7 mouse cellular contexts compared by ENCODE assay signal in genomic region chrX:95445866-95446265, GRCm38 (mm10). TPM values are rescaled to one million over a fixed set of nuclear protein-coding genes. Genes with fewer than 3 reads are reported as not detected.
DNase-seq lines count a peak whose midpoint lies in the region; ATAC-seq lines count a peak whose summit lies in the region.

No protein-coding gene starts in this region.

- H3K27me3 ChIP-seq in lung, embryonic 16.5 days (ENCODE audit: control insufficient read depth, insufficient read depth, low read depth, low read length) = no peaks in the 10 kb centered on the region
- no peaks in the 10 kb centered on the region for H3K27me3 ChIP-seq in midbrain, embryonic 14.5 days (ENCODE audit: control insufficient read depth, insufficient read depth, low read length)

- H3K9ac ChIP-seq in lung, embryonic 16.5 days (ENCODE audit: low read length) = no peak overlapping the region
- no peak overlapping the region for H3K9ac ChIP-seq in midbrain, embryonic 14.5 days (replicated peaks; ENCODE audit: low read length)

- no peaks in the 10 kb centered on the region for H3K36me3 ChIP-seq in lung, embryonic 16.5 days (ENCODE audit: control insufficient read depth, insufficient read depth, low read length)
- no peaks in the 10 kb centered on the region for H3K36me3 ChIP-seq in midbrain, embryonic 14.5 days (ENCODE audit: control insufficient read depth, insufficient read depth, low read length)

- no peak overlapping the region for H3K4me3 ChIP-seq in lung, embryonic 16.5 days (ENCODE audit: low read length)
- no peak overlapping the region for H3K4me3 ChIP-seq in midbrain, embryonic 14.5 days (replicated peaks; ENCODE audit: low read depth, low read length)

- peak overlapping the region; percentile 55 for H3K27ac ChIP-seq in lung, embryonic 16.5 days (ENCODE audit: low read length)
- no peak overlapping the region for H3K27ac ChIP-seq in midbrain, embryonic 14.5 days (replicated peaks; ENCODE audit: low read depth, low read length)

- 0 out of 2 replicates have a peak, but pooled peaks cover 3% of the 10 kb centered on the region for H3K4me1 ChIP-seq in lung, embryonic 16.5 days (replicated peaks; ENCODE audit: control insufficient read depth, insufficient read depth, low read length)
- 0 out of 2 replicates have a peak, but pooled peaks cover 3% of the 10 kb centered on the region for H3K4me1 ChIP-seq in midbrain, embryonic 14.5 days (ENCODE audit: control insufficient read depth, insufficient read depth, low read length)

- ATAC-seq in lung, embryonic 16.5 days (ENCODE audit: low read depth) = peak; percentile 24
- ATAC-seq in midbrain, embryonic 14.5 days (ENCODE audit: low FRiP score, low TSS enrichment) = no peak

- H3K9me3 ChIP-seq in lung, embryonic 16.5 days (ENCODE audit: control insufficient read depth, low read length) = no peaks in the 10 kb centered on the region
- H3K9me3 ChIP-seq in midbrain, embryonic 14.5 days (ENCODE audit: control insufficient read depth, low read length) = no peaks in the 10 kb centered on the region

- no peak overlapping the region for H3K4me2 ChIP-seq in lung, embryonic 16.5 days (ENCODE audit: low read depth, low read length)
- H3K4me2 ChIP-seq in midbrain, embryonic 14.5 days (ENCODE audit: low read length) = no peak overlapping the region

- peak; percentile 55 for DNase-seq in urinary bladder, postnatal 25 days (ENCODE audit: low spot score)
- DNase-seq in urinary bladder, postnatal 4 days (ENCODE audit: low spot score in 2 of 2) = no peak
- DNase-seq in kidney, adult 9 months = peak; percentile 80
- DNase-seq in left cerebral cortex, adult 8-10 months (ENCODE audit: low spot score in 2 of 2) = no peak
- no peak for DNase-seq in spleen, postnatal 14 days (ENCODE audit: low spot score in 2 of 2)
- no peak for DNase-seq in midbrain, embryonic 14.5 days

- 53% methylated on average over 2 of the region's 2 CpGs for WGBS in lung, embryonic 16.5 days
- 77% methylated on average over 2 of the region's 2 CpGs for WGBS in midbrain, embryonic 14.5 days

RNA-seq across cellular contexts. Expression of gene Amer1, which starts 1.2 kb away (rescaled TPM):
- 11.3 and 11.4 TPM in 2 replicates for polyA plus RNA-seq in lung, embryonic 16.5 days (2015; fragmentation: Nextera tagmentation; extraction: Ambion mirVana)
- 1 to 10 TPM; 5.5 to 7.2 (median 5.9) TPM for total RNA-seq in left cerebral cortex, adult 8-10 months (2022)
- 11.1 and 11.8 TPM in 2 replicates for polyA plus RNA-seq in midbrain, embryonic 14.5 days (2014; fragmentation: Nextera tagmentation; extraction: Ambion mirVana)

Comparison
In these comparisons a context has a peak if more than half of its experiments do, and no peak if none do; other contexts are left out.
1. DNase-seq: peak in urinary bladder, postnatal 25 days (single experiment) and kidney, adult 9 months (single experiment); none in urinary bladder, postnatal 4 days (0 of 2), left cerebral cortex, adult 8-10 months (0 of 2), spleen, postnatal 14 days (0 of 2) and midbrain, embryonic 14.5 days (single experiment).